Mouse (Mus musculus): ENCODE data around the gene Rftn1. TPM values are rescaled to one million over a fixed set of nuclear protein-coding genes. Genes with fewer than 3 reads are reported as not detected.

The Rftn1 gene
- polyA plus RNA-seq, 1 experiment = 2.8 TPM

GRCm38 (mm10) chr17:50232821-50233220, 42.3 kb upstream of the Rftn1 start:
- Histone ChIP-seq H3K4me3 (ENCODE audit: control insufficient read depth, low read depth, low read length) (no peak overlapping the region), H3K36me3 (ENCODE audit: control insufficient read depth, insufficient read depth, low read length) (no peaks in the 10 kb centered on the region), H3K27me3 (ENCODE audit: control insufficient read depth, insufficient read depth, low read length) (no peaks in the 10 kb centered on the region), H3K27ac (ENCODE audit: control insufficient read depth, insufficient read depth, low read depth, low read length) (no peak overlapping the region), H3K4me1 (ENCODE audit: control insufficient read depth, insufficient read depth, low read length) (peaks cover 10% of the 10 kb centered on the region)
- TF ChIP-seq CTCF (IDR thresholded peaks at IDR 0.05; ENCODE audit: control insufficient read depth, insufficient read depth, insufficient replicate concordance, low read depth, low read length) (no peak), POLR2A (IDR thresholded peaks at IDR 0.05; ENCODE audit: control insufficient read depth, low read depth, low read length) (no peak)

- Histone ChIP-seq H3K36me3 (ENCODE audit: control insufficient read depth, insufficient read depth, low read length) (no peaks in the 10 kb centered on the region), H3K27ac (ENCODE audit: control insufficient read depth, insufficient read depth, low read depth, low read length) (no peak overlapping the region), H3K27me3 (ENCODE audit: control insufficient read depth, insufficient read depth, low read length) (no peaks in the 10 kb centered on the region), H3K4me3 (ENCODE audit: control insufficient read depth, low read depth, low read length) (no peak overlapping the region), H3K4me1 (ENCODE audit: control insufficient read depth, insufficient read depth, low read length) (peaks cover 1% of the 10 kb centered on the region; the same call in 1 of the 2 replicates)
- TF ChIP-seq POLR2A (IDR thresholded peaks at IDR 0.05; ENCODE audit: control insufficient read depth, low read depth, low read length) = no peak
- no peak for TF ChIP-seq CTCF (IDR thresholded peaks at IDR 0.05; ENCODE audit: control insufficient read depth, insufficient read depth, insufficient replicate concordance, low read depth, low read length)
Measured at GRCm38 (mm10) chr17:50231206-50231605, 40.7 kb upstream of the Rftn1 start.

- Histone ChIP-seq H3K4me3 (ENCODE audit: control insufficient read depth, low read depth, low read length) (no peak overlapping the region), H3K27me3 (ENCODE audit: control insufficient read depth, insufficient read depth, low read length) (no peaks in the 10 kb centered on the region), H3K4me1 (ENCODE audit: control insufficient read depth, insufficient read depth, low read length) (no peaks in the 10 kb centered on the region), H3K27ac (ENCODE audit: control insufficient read depth, insufficient read depth, low read depth, low read length) (no peak overlapping the region), H3K36me3 (ENCODE audit: control insufficient read depth, insufficient read depth, low read length) (no peaks in the 10 kb centered on the region)
- TF ChIP-seq CTCF (IDR thresholded peaks at IDR 0.05; ENCODE audit: control insufficient read depth, insufficient read depth, insufficient replicate concordance, low read depth, low read length) = no peak
- no peak for TF ChIP-seq POLR2A (IDR thresholded peaks at IDR 0.05; ENCODE audit: control insufficient read depth, low read depth, low read length)
Measured at GRCm38 (mm10) chr17:50229534-50229933, 39.1 kb upstream of the Rftn1 start.

GRCm38 (mm10) chr17:50227366-50227765, 36.9 kb upstream of the Rftn1 start:
- no peak overlapping the region for H3K27ac ChIP-seq (ENCODE audit: control insufficient read depth, insufficient read depth, low read depth, low read length)
- no peaks in the 10 kb centered on the region for H3K4me1 ChIP-seq (ENCODE audit: control insufficient read depth, insufficient read depth, low read length)
- no peak for TF ChIP-seq POLR2A (IDR thresholded peaks at IDR 0.05; ENCODE audit: control insufficient read depth, low read depth, low read length)
- no peak overlapping the region for H3K4me3 ChIP-seq (ENCODE audit: control insufficient read depth, low read depth, low read length)
- no peaks in the 10 kb centered on the region for H3K36me3 ChIP-seq (ENCODE audit: control insufficient read depth, insufficient read depth, low read length)
- H3K27me3 ChIP-seq (ENCODE audit: control insufficient read depth, insufficient read depth, low read length) = no peaks in the 10 kb centered on the region

GRCm38 (mm10) chr17:50224718-50225117, 34.2 kb upstream of the Rftn1 start:
- no peaks in the 10 kb centered on the region for H3K27me3 ChIP-seq (ENCODE audit: control insufficient read depth, insufficient read depth, low read length)
- TF ChIP-seq POLR2A (IDR thresholded peaks at IDR 0.05; ENCODE audit: control insufficient read depth, low read depth, low read length) = no peak
- no peak for TF ChIP-seq CTCF (IDR thresholded peaks at IDR 0.05; ENCODE audit: control insufficient read depth, insufficient read depth, insufficient replicate concordance, low read depth, low read length)
- H3K4me1 ChIP-seq (ENCODE audit: control insufficient read depth, insufficient read depth, low read length) = no peaks in the 10 kb centered on the region
- H3K4me3 ChIP-seq (ENCODE audit: control insufficient read depth, low read depth, low read length) = no peak overlapping the region
- no peak overlapping the region for H3K27ac ChIP-seq (ENCODE audit: control insufficient read depth, insufficient read depth, low read depth, low read length)
- no peaks in the 10 kb centered on the region for H3K36me3 ChIP-seq (ENCODE audit: control insufficient read depth, insufficient read depth, low read length)

- Histone ChIP-seq H3K27ac (ENCODE audit: control insufficient read depth, insufficient read depth, low read depth, low read length) (no peak overlapping the region), H3K4me3 (ENCODE audit: control insufficient read depth, low read depth, low read length) (no peak overlapping the region), H3K36me3 (ENCODE audit: control insufficient read depth, insufficient read depth, low read length) (no peaks in the 10 kb centered on the region), H3K27me3 (ENCODE audit: control insufficient read depth, insufficient read depth, low read length) (no peaks in the 10 kb centered on the region), H3K4me1 (ENCODE audit: control insufficient read depth, insufficient read depth, low read length) (no peaks in the 10 kb centered on the region)
- no peak for TF ChIP-seq POLR2A (IDR thresholded peaks at IDR 0.05; ENCODE audit: control insufficient read depth, low read depth, low read length)
- TF ChIP-seq CTCF (IDR thresholded peaks at IDR 0.05; ENCODE audit: control insufficient read depth, insufficient read depth, insufficient replicate concordance, low read depth, low read length) = no peak
Measured at GRCm38 (mm10) chr17:50217978-50218377, 27.5 kb upstream of the Rftn1 start.

- H3K4me3 ChIP-seq (ENCODE audit: control insufficient read depth, low read depth, low read length) = no peak overlapping the region
- H3K27ac ChIP-seq (ENCODE audit: control insufficient read depth, insufficient read depth, low read depth, low read length) = no peak overlapping the region
- H3K36me3 ChIP-seq (ENCODE audit: control insufficient read depth, insufficient read depth, low read length) = no peaks in the 10 kb centered on the region
- no peaks in the 10 kb centered on the region for H3K27me3 ChIP-seq (ENCODE audit: control insufficient read depth, insufficient read depth, low read length)
- H3K4me1 ChIP-seq (ENCODE audit: control insufficient read depth, insufficient read depth, low read length) = no peaks in the 10 kb centered on the region
- no peak for TF ChIP-seq CTCF (IDR thresholded peaks at IDR 0.05; ENCODE audit: control insufficient read depth, insufficient read depth, insufficient replicate concordance, low read depth, low read length)
- no peak for TF ChIP-seq POLR2A (IDR thresholded peaks at IDR 0.05; ENCODE audit: control insufficient read depth, low read depth, low read length)
Measured at GRCm38 (mm10) chr17:50215104-50215503, 24.6 kb upstream of the Rftn1 start.

GRCm38 (mm10) chr17:50213117-50213516, 22.6 kb upstream of the Rftn1 start:
- TF ChIP-seq CTCF (IDR thresholded peaks at IDR 0.05; ENCODE audit: control insufficient read depth, insufficient read depth, insufficient replicate concordance, low read depth, low read length) (no peak), POLR2A (IDR thresholded peaks at IDR 0.05; ENCODE audit: control insufficient read depth, low read depth, low read length) (no peak)
- Histone ChIP-seq H3K36me3 (ENCODE audit: control insufficient read depth, insufficient read depth, low read length) (no peaks in the 10 kb centered on the region), H3K27ac (ENCODE audit: control insufficient read depth, insufficient read depth, low read depth, low read length) (no peak overlapping the region), H3K4me3 (ENCODE audit: control insufficient read depth, low read depth, low read length) (no peak overlapping the region), H3K27me3 (ENCODE audit: control insufficient read depth, insufficient read depth, low read length) (no peaks in the 10 kb centered on the region), H3K4me1 (ENCODE audit: control insufficient read depth, insufficient read depth, low read length) (peaks cover 3% of the 10 kb centered on the region)
